Mouse (Mus musculus) hindbrain, embryonic 13.5 days (tissue): ENCODE measurements at regions not wholly inside any gene's neighbourhood (a gene's known extent, or its start where the extent isn't known, plus 50 kb on each side); places are given as distances from the start of the nearest gene placed in this dataset.

Experiments
- ATAC-seq: fragments of 200-750 bp; cut with Nextera tagmentation; 2 replicates; pipeline ENCODE4 v1.8.0; 2017; ENCODE audit warnings: moderate TSS enrichment; ENCODE audit not compliant: low FRiP score
- H3K27ac ChIP-seq: fragments of 300-500 bp; sonication (generic); 2 replicates; pipeline ENCODE4 v1.5.1; 2015; ENCODE audit warnings: inconsistent platforms, mild to moderate bottlenecking, moderate library complexity
- H3K27me3 ChIP-seq: fragments of 300-500 bp; sonication (generic); 2 replicates; pipeline ENCODE4 v1.6.1; 2015; ENCODE audit warnings: mild to moderate bottlenecking, inconsistent platforms
- H3K36me3 ChIP-seq: fragments of 300-500 bp; sonication (generic); 2 replicates; pipeline ENCODE4 v1.6.1; 2015; ENCODE audit warnings: mild to moderate bottlenecking, inconsistent platforms
- H3K4me1 ChIP-seq: fragments of 300-500 bp; sonication (generic); replicated peaks from 2 replicates; pipeline ENCODE4 v1.6.1; 2015; ENCODE audit warnings: inconsistent platforms
- H3K4me2 ChIP-seq: fragments of 300-500 bp; sonication (generic); 2 replicates; pipeline ENCODE4 v1.6.1; 2015; ENCODE audit warnings: inconsistent platforms, mild to moderate bottlenecking, moderate library complexity
- H3K4me3 ChIP-seq: fragments of 300-500 bp; sonication (generic); 2 replicates; pipeline ENCODE4 v1.5.1; 2015; ENCODE audit warnings: mild to moderate bottlenecking, inconsistent platforms
- H3K9ac ChIP-seq: fragments of 300-500 bp; sonication (generic); 2 replicates; pipeline ENCODE4 v1.6.1; 2015; ENCODE audit warnings: mild to moderate bottlenecking, inconsistent platforms
- H3K9me3 ChIP-seq: fragments of 300-500 bp; sonication (generic); 2 replicates; pipeline ENCODE4 v1.6.1; 2016; ENCODE audit warnings: inconsistent platforms
- WGBS: fragments of 180-500 bp; shearing (Covaris S2); methylation state at CpG from one replicate; pipeline ENCODE4 v1.1.7; 2015; 5-methylcytosine and 5-hydroxymethylcytosine counted together

GRCm38 (mm10) chr12:32465371-32465770 lies 86.9 kb downstream of the Ccdc71l start:
- Histone ChIP-seq H3K4me2 (no peak overlapping the region), H3K9me3 (no peaks in the 10 kb centered on the region), H3K4me1 (no peaks in the 10 kb centered on the region), H3K4me3 (no peak overlapping the region), H3K27ac (no peak overlapping the region), H3K36me3 (no peaks in the 10 kb centered on the region), H3K9ac (no peak overlapping the region), H3K27me3 (no peaks in the 10 kb centered on the region)
- ATAC-seq = no peak
- WGBS = 80% methylated on average over 6 of the region's 6 CpGs

GRCm38 (mm10) chr12:32469863-32470262 lies 91.4 kb downstream of the Ccdc71l start:
- H3K36me3 ChIP-seq = no peaks in the 10 kb centered on the region
- H3K4me3 ChIP-seq = no peak overlapping the region
- 83% methylated on average over 4 of the region's 4 CpGs for WGBS
- no peaks in the 10 kb centered on the region for H3K4me1 ChIP-seq
- ATAC-seq = no peak
- H3K27ac ChIP-seq = no peak overlapping the region
- no peaks in the 10 kb centered on the region for H3K27me3 ChIP-seq
- no peak overlapping the region for H3K9ac ChIP-seq
- H3K4me2 ChIP-seq = no peak overlapping the region
- H3K9me3 ChIP-seq = no peaks in the 10 kb centered on the region

GRCm38 (mm10) chr12:32479451-32479850 lies 100.9 kb downstream of the Ccdc71l start:
- ATAC-seq = no peak
- WGBS = 83% methylated on average over 3 of the region's 3 CpGs
- Histone ChIP-seq H3K36me3 (no peaks in the 10 kb centered on the region), H3K4me1 (no peaks in the 10 kb centered on the region), H3K4me3 (no peak overlapping the region), H3K9ac (no peak overlapping the region), H3K4me2 (no peak overlapping the region), H3K27ac (no peak overlapping the region), H3K27me3 (no peaks in the 10 kb centered on the region), H3K9me3 (no peaks in the 10 kb centered on the region)

DNA sequence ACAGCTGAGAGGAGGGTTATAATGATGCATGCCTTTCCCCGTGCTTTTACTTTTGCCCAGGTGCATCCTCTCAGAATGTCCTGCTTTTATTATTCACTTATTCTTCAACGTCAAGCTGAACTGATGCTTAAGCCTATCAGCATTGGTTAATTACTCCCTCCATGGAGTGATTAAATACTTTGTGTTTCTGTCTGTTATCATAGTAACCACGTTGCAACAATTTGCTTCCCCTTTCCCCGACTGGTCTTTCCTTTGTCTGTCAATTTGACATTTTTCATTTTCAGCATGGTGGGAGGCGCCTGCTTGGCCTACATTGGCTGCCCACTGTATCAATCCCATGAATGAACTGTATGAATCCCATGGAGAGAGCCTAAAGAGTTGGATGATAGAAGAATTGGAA lies 101.8 kb downstream of the Ccdc71l start:
- Histone ChIP-seq H3K27ac (no peak overlapping the region), H3K27me3 (no peaks in the 10 kb centered on the region), H3K4me3 (no peak overlapping the region), H3K9ac (no peak overlapping the region), H3K36me3 (no peaks in the 10 kb centered on the region), H3K4me1 (no peaks in the 10 kb centered on the region), H3K4me2 (no peak overlapping the region), H3K9me3 (no peaks in the 10 kb centered on the region)
- 75% methylated on average over 5 of the region's 5 CpGs for WGBS
- ATAC-seq = no peak

DNA sequence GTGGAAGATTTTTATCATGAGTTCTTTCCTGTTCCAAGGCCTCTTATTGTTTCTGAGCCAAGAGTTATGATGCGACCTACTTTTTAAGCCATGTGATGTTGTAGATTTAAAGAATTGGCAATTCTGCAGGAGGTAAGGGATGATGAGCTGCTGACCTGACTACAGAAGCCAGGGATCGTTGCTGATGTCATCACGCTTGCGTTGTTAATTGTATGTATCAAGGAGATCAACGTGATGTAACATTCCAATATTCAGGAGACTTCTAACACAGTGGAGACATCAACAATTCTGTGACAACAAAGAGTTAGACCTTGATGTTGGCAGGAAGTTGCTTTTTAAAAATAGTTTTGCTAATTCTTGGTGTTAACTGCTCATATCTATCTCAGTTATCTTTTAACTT lies 102.5 kb downstream of the Ccdc71l start:
- Histone ChIP-seq H3K9ac (no peak overlapping the region), H3K9me3 (no peaks in the 10 kb centered on the region), H3K27ac (no peak overlapping the region), H3K4me1 (no peaks in the 10 kb centered on the region), H3K4me2 (no peak overlapping the region), H3K27me3 (no peaks in the 10 kb centered on the region), H3K4me3 (no peak overlapping the region), H3K36me3 (no peaks in the 10 kb centered on the region)
- ATAC-seq = no peak
- 92% methylated on average over 5 of the region's 5 CpGs for WGBS

GRCm38 (mm10) chr12:32482343-32482742 lies 103.8 kb downstream of the Ccdc71l start:
- H3K4me2 ChIP-seq = no peak overlapping the region
- no peak overlapping the region for H3K4me3 ChIP-seq
- no peak overlapping the region for H3K27ac ChIP-seq
- 70% methylated on average over 1 of the region's 1 CpGs for WGBS
- ATAC-seq = no peak
- no peaks in the 10 kb centered on the region for H3K9me3 ChIP-seq
- no peak overlapping the region for H3K9ac ChIP-seq
- no peaks in the 10 kb centered on the region for H3K27me3 ChIP-seq
- H3K4me1 ChIP-seq = no peaks in the 10 kb centered on the region
- H3K36me3 ChIP-seq = no peaks in the 10 kb centered on the region

- H3K4me3 ChIP-seq = no peak overlapping the region
Measured at GRCm38 (mm10) chr12:32482777-32483176, 104.3 kb downstream of the Ccdc71l start.

DNA sequence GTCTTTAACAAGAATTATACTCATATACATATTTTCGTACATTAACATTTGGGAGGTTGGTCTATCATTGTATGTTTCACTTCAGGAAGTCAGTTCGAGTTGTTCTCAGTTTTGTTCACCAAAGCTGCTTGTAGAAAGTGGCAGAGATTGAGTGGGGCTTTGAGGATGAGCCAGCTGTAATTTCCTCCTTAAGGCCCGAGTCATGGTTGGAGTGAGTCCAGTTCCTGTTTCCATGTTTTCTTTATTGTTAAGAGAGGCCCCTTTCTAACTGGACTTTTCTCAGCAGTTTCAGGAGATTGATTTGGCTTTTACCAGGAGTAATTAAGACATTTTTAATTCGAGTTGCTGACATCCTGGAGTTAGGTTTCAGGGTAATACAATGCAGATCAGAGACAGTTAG lies 107.7 kb downstream of the Ccdc71l start:
- H3K36me3 ChIP-seq = no peaks in the 10 kb centered on the region
- no peaks in the 10 kb centered on the region for H3K27me3 ChIP-seq
- no peak overlapping the region for H3K27ac ChIP-seq
- H3K4me3 ChIP-seq = no peak overlapping the region
- H3K4me2 ChIP-seq = no peak overlapping the region
- no peak overlapping the region for H3K9ac ChIP-seq
- no peaks in the 10 kb centered on the region for H3K9me3 ChIP-seq
- H3K4me1 ChIP-seq = no peaks in the 10 kb centered on the region
- 76% methylated on average over 4 of the region's 4 CpGs for WGBS
- ATAC-seq = no peak

More at GRCm38 (mm10) chr12:32482777-32483176, 104.3 kb downstream of the Ccdc71l start:
- no peak for ATAC-seq
- H3K9ac ChIP-seq = no peak overlapping the region
- no peak overlapping the region for H3K4me2 ChIP-seq
- H3K27ac ChIP-seq = no peak overlapping the region
- no peaks in the 10 kb centered on the region for H3K4me1 ChIP-seq
- H3K9me3 ChIP-seq = no peaks in the 10 kb centered on the region
- no peaks in the 10 kb centered on the region for H3K36me3 ChIP-seq
- H3K27me3 ChIP-seq = no peaks in the 10 kb centered on the region

DNA sequence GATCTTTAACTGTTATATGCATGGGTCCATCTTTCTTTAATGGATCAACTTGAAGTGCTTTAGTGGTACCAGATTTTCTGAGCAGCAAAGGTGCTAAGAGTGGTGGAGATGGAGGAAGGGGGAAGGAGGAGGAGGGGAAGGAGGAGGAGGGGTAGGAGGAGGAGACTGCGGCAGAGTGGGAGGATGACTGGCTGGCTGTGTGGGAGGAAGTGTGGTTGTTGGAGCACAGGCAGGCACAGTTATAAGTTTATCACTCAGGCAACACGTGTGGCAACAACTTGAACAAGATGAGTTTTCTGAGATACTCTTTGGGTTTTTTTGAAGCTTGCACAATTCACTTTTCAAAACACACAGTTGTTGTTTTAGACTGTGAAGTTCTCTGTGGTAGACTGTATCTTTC lies 108.2 kb downstream of the Ccdc71l start:
- Histone ChIP-seq H3K4me3 (no peak overlapping the region), H3K9ac (no peak overlapping the region), H3K36me3 (no peaks in the 10 kb centered on the region), H3K4me1 (no peaks in the 10 kb centered on the region), H3K9me3 (no peaks in the 10 kb centered on the region), H3K27me3 (no peaks in the 10 kb centered on the region), H3K27ac (no peak overlapping the region), H3K4me2 (no peak overlapping the region)
- ATAC-seq = no peak
- 56% methylated on average over 2 of the region's 2 CpGs for WGBS

DNA sequence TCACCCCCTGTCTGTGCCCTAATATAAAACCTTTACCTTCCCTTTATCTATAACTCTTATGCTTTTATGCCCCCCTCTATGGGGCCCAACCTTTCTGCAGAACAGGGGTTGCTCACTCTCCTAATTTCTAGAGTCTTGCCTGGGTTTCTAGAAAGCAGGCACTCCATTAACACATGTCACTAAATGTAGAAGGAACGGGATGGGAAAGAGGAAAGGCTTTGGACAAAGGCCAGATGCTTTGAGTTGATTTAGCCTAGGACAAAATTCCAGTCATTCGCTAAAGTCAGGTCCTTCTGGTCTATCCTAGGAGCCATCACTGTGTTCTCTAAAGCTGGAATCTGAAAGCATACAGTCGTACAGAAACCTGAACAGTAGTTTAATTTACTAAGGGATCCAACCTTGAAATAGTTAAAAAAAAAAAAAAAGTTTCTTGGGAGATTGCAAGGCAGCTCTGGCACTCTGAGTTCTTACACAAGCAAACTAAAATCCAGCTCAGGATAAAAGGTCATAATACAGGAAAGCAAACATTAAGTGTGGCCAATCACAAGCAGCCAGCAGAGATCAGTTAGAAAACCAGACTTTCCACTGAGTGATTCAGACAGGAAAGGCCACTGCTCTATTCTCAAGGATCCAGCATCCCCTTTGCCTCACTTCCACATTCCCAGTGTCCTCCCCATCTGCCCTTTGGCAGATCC lies 109.5 kb downstream of the Ccdc71l start:
- Histone ChIP-seq H3K27me3 (no peaks in the 10 kb centered on the region), H3K36me3 (no peaks in the 10 kb centered on the region), H3K27ac (no peak overlapping the region), H3K4me2 (no peak overlapping the region), H3K9me3 (no peaks in the 10 kb centered on the region), H3K4me1 (no peaks in the 10 kb centered on the region), H3K9ac (no peak overlapping the region), H3K4me3 (no peak overlapping the region)
- no peak for ATAC-seq
- WGBS = 77% methylated on average over 3 of the region's 3 CpGs

- H3K4me3 ChIP-seq = no peak overlapping the region
- no peaks in the 10 kb centered on the region for H3K9me3 ChIP-seq
- no peak overlapping the region for H3K9ac ChIP-seq
- no peaks in the 10 kb centered on the region for H3K36me3 ChIP-seq
- no peak for ATAC-seq
- no peak overlapping the region for H3K4me2 ChIP-seq
- no peak overlapping the region for H3K27ac ChIP-seq
- 42% methylated on average over 1 of the region's 1 CpGs for WGBS
- no peaks in the 10 kb centered on the region for H3K27me3 ChIP-seq
- H3K4me1 ChIP-seq = no peaks in the 10 kb centered on the region
Measured at GRCm38 (mm10) chr12:32488578-32488892, 110.0 kb downstream of the Ccdc71l start.

GRCm38 (mm10) chr12:32489415-32490139 lies 111.1 kb downstream of the Ccdc71l start:
- Histone ChIP-seq H3K4me3 (no peak overlapping the region), H3K27ac (no peak overlapping the region), H3K4me1 (no peaks in the 10 kb centered on the region), H3K36me3 (no peaks in the 10 kb centered on the region), H3K4me2 (no peak overlapping the region), H3K9ac (no peak overlapping the region), H3K27me3 (no peaks in the 10 kb centered on the region), H3K9me3 (no peaks in the 10 kb centered on the region)
- peak; percentile 90 for ATAC-seq

DNA sequence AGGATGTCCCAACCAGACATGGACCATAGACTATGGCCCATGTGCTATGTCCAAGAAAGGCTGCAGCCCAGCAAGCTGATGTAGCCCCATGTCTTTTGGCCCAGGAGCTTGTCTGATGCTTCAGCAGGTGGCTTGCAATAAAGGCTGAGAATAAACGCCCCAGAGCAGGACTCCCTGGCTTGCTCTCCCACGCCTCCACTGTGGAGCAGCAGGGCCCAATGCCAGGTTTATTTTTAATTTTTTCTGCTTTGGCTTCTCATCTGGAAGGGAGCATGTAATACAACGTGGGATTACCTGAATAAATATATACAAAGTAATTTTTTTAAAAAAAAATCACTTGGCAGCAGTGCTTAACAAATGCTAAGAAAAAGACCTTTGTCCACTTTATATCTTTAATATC lies 125.7 kb downstream of the Ccdc71l start:
- Histone ChIP-seq H3K27ac (no peak overlapping the region), H3K27me3 (no peaks in the 10 kb centered on the region), H3K4me2 (no peak overlapping the region), H3K9me3 (no peaks in the 10 kb centered on the region), H3K4me1 (no peaks in the 10 kb centered on the region), H3K9ac (no peak overlapping the region), H3K4me3 (no peak overlapping the region), H3K36me3 (no peaks in the 10 kb centered on the region)
- WGBS = 69% methylated on average over 3 of the region's 3 CpGs
- no peak for ATAC-seq
